Mouse (Mus musculus): ENCODE data around the gene Tfpi2.

Gene Tfpi2

DNA sequence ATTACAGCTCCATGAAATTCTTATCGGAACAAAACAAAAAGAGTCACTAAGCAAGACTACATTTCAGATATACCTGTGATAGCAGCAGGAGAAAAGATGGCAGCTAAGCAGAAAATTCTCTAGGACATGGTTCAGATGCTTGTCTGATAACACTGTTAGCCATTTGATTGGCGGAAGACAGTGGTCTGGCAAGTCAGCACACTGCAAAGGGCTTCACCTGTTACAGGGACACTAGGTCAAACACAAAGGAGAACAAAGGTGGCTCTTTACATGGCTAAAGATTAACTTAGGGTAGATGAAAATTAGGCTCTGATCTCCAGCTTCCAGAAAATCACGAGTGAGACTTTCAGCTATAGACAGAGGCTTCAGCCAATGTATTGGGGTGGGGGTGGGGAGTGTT lies at the start of gene Tfpi2:
TSS of gene Tfpi2 (minus strand) at position 170 of the 400 bp plus-strand sequence.
- DNase-seq (ENCODE audit: low spot score), result no peak

DNA sequence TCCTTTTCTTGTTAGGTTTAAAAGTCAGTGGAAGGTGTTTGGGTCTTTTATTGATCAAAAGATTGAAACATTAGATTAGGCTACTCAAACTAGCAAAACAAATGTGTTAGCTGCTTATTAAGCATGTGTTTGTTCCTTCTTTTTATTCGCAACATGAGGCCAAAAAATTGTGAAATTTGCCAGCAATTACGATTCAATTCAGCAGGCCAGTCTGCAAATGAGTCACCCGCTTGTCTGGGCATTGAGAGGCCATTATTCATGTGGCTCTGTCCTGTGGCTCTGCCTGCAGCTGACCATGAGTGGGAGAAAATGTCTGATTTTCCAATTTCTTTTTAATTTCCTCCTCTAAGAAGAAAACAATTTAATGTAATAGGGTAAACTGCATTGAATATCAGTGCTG lies 42.2 kb upstream of the Tfpi2 start:
- no peak for DNase-seq (ENCODE audit: low spot score)

DNA sequence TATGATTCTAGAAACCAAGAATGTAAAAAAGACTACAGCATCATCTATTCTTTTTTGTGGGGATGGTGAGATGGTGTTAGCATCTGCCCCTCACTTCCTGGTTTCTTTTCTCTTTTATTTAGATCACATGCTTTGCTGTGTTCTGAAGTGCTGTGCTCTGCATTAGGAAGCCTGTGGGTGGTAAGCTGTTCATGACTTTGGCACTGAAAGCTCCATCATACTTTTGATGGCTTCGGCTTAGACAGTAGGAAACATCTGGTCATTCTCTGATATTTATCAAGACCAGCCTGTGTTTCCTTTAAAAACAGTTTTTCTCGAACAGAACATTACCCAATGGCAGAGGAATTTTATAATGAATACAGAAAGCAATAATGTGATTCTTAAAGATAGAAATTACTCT lies 37.6 kb upstream of the Tfpi2 start:
- DNase-seq (ENCODE audit: low spot score), result no peak

DNA sequence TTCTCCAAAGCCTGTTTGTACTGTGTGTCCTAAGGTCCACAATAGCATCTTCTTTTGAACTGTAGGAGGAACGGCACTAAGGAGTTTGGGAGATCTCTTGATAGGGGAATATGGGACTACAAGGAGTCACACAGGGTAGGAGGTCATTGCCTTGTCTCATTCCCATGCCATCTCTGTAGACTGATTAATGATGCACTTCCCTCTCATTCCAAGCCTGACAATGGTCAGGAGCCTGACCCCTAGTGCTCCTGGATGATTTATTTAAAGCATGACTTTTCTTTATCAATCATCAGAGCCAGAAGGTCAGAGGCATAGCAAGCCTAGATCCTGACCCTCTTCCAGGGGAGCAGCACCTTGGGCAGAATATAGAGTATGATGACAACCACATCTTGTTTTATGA lies 33.9 kb upstream of the Tfpi2 start:
- DNase-seq (ENCODE audit: low spot score), result peak; percentile 13

DNA sequence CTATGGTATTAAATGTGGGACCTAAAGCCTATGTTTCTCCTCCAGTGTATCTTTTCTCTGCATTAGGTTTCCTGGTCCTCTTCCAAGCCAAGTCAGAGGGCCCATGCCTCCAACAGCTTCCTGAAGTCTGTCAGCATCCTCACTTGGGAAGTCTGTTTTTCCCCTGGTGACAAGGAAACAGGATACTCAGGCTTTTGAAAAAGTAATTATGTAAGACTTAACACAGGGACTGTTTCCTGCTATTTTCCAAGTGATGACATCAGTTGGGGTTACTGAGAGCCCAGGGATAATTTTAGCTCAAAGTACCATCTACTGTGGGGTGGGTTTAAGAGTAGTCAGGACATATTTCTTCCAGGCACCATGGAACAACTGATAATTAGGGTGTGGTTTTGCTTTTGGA lies 20.8 kb upstream of the Tfpi2 start:
- peak; percentile 15 for DNase-seq (ENCODE audit: low spot score)

DNA sequence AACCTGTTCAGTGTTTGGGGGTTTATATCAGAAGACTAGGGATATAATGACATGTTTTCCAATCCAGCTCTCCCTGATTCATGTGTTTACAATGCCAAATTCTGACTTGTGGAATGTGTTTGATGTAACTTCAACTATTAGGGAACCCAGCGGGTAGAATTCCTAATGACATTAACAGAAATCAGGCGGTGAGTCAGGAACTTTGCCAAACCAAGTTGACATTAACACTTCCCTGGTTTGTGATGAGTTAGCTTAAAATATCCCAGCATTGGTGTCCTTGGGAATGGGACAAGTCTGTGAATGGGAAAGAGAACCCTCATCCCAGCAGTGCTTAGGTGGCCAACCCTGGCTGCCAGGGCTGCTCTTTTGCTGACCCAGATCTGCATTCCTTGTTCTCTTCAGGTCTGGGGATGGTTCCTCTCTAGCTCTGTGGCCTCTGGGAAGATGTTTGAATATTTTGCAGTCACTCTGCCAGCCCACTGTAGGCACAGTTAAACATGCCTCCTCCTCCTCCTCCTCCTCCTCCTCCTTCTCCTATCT lies 19.9 kb upstream of the Tfpi2 start:
- DNase-seq (ENCODE audit: low spot score), result peak; percentile 43

DNA sequence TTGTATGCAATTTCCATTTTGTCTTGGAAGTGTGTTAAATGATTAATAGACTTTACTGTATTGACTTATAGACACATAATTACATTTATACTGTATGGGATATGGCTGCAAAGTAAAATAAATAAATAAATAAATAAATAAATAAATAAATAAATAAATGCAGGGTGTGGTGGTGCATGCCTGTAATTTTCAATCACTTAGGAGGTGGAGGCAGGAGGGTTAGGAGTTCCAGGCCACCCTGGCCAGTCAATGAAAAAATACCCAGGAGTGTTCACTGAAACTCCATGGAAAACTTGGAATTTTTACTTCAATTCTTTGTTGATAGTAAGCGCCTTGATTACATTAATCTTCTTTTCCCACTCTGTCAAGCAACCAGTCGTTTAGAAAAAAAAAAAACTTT lies 16.1 kb upstream of the Tfpi2 start:
- DNase-seq (ENCODE audit: low spot score), result no peak

DNA sequence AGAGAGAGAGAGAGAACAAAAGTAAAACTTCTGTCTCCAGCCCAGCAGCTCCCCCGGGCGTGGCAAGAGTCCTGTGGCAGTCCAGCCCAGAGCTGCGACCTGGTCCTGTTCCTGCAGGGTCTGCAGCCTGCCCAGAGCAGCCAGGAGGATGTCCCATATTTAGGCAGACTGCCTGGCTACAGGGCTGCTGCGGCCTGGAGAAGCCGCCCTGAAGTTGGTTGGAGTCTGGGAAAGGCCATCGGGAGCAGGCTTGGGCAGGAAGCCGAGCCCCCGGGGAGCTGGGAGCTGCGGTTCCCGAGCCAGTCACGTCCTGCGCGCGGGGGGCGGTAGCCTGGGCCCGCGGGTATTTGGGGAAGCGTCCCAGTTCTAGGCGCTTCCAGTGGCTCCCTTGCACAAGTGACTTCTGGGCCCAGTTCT lies 15.2 kb upstream of the Tfpi2 start, which contains the start of gene Gng11:
TSS of gene Gng11 (plus strand) at position 15 of the 417 bp plus-strand sequence.
- peak; percentile 84 for DNase-seq (ENCODE audit: low spot score)

DNA sequence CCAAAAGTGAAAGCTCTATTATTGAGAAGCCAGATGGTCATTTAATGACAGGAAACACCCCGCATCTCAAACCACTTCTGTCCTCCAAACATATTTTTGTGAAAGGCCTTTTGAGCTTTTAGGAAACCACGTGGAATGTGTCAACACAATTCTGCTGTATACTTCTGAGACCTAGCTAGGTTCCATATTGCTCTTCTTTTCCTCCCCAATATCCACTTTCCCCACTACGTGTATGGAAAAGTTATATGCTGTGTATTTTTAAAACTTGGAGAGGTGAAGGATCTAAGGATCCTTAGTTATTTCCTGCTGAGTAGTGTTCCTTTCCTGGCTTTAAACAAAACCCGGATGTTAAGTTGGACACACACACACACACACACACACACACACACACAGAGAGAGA lies 14.7 kb upstream of the Tfpi2 start:
- DNase-seq (ENCODE audit: low spot score), result no peak

DNA sequence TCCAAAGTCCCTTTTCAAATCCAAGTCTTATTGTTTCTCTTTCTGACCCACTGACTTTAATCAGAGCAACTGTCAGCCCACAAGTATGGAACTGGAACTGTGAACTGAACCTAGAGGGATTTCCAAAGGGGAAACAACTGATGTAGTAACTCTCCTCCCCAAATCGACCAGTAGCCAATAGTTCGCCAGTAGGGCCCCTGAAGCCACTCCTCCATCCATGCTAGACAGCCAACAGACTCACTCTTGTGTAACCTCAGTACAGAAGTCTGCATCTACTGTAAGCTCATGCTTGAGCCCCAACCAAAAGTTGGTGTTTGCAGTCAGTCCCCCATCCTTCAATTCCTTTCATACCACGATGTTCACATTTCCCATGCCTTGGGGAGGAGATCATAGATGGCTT lies 12.0 kb upstream of the Tfpi2 start:
- no peak for DNase-seq (ENCODE audit: low spot score)

DNA sequence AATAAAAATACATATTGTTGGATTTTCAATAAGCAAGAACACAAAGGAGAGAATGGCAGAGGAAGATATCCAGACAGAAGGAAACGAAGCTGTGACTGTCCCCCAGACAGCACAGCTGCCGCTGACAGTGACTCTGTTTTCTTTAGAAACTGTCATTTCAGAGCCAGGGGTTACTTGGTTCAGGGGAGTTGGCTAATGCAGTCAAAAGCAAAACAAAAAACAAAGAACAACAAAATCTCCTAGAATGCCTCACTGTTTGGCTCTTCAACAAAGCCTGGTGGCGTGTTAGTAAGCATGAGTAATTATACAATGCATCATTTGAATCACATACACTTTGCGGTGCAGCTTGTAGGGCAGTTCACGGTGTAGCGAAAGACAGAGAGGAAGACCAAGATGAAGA lies 10.6 kb upstream of the Tfpi2 start:
- no peak for DNase-seq (ENCODE audit: low spot score)

DNA sequence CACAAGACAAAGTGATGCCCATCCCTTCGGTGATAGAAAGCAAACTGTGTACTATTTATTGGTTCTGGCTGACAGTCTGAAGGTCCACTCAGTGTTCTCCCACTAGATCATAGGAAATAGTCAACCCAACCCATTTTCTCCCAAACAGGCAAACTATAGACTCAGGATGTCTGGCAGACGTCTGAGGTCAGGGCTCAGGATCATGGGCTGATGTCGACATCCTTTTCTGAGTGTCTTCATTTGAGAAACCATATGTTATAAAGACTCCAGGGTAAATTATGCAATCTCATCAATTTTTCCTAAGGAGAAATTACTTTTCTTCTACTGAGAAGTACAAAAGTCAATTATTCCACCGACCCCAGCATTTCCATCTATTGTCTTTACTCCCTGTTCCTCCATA lies 9.4 kb upstream of the Tfpi2 start:
- no peak for DNase-seq (ENCODE audit: low spot score)

DNA sequence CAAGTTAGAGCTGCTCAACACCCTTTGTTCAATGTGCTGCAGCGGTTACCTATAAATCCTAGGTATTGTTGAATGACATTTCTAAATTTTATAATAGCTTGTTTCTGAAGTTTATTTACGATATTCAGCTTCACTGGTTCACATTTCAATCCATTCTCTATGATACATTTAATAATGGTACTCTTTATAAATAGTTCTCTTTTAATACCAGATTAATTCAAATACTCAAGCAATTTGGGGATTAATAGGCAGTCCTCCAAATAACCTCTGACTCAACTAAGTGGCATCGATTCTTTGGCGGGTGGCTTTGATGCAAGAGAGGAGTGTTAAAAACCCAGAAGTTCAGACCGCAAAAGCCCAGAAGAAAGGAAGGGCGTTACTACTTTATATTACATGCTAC lies 4.8 kb upstream of the Tfpi2 start, which contains the start of gene Gngt1:
TSS of gene Gngt1 (plus strand) at position 301 of the 400 bp plus-strand sequence.
- DNase-seq (ENCODE audit: low spot score), result no peak

DNA sequence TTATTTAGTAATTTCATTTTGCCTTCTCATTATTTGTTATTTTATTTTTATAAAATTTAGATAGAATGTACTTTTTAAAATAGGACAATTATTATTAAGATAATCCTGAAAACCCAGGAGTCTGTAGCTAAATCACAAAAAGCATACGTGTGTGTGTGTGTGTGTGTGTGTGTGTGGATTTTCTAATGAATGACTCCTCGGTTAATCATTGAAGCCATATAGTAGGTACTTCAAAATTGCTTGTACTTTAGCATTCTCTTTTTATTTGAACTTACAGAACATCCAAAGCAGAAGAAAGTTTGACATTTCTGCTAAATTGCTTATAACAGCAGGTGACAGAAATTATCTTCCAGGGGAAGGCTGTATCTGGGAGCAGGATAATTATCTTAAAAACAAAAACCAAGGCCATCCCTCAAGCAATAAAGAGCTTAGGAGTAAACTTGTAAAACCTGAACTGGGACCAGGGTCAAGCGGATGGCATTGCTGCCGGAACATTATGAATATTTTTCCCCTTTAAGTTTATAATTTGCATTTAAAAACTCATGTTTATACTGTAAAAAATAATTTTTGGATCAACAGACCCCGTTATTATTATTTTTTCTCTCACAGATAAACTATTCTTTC lies 5.9 kb downstream of the Tfpi2 start:
- DNase-seq (ENCODE audit: low spot score), result no peak

DNA sequence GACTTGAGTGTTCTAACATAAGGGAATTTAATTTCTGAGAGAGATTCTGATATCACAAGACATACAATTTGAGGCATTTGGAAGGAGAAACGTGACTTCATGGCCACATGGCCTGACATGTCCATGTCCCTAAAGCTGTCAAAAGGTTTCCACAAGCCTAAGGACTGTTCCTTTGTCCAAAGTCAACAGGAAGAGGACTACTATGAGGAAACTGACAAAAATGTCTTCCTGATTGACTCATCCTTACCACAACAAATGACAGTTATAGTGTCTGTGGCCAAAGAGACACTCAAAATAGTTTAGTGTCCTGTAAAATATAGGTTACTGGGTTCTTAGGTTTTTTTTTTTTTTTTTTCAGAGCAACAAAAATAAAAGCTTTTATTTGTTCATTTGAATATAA lies 15.0 kb downstream of the Tfpi2 start:
- DNase-seq (ENCODE audit: low spot score), result no peak

DNA sequence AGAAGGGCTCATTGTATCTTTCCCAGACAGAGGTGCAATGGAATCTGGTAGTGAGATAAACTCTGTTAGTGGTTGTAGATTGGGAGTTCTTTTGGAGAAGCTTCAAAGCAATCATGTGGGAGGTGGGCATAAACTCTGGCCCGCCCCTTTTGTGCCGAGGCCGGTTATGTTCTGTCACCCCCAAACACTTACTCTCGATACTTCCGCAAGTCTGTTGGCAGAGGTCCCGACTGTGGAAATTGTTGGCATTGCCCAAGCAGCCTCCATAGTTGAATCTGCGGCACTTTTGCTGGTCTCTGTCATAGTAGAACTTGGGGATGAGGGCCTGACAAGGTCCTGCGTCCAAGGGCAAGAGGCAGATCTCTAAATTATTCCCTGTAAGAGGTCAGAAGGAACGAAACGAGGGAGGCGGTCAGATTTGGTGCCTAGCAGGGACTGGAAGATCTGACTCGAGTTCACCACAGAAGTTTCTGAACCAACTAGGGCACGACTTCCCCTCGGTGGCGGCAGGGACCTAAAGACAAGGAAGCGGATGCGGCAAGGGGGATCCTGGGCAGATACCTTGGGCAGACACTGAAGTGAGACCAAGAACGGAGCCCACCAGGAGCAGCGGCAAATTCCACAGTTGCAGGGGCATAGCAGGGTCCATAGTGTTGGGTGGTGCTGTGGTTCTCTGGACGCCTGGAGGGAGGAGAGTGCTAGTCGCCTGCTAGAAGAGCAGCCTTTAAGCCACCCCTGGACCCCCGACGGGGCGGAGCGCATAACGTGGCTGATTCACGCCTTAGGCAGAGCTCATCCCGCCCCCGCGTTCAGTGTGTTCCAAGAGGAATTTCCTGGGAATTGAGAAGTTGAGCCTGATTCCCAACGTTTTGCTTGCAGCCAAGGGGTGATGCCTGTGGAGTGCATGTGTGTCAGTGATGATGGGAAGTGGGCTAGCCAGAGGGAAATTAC lies 20.8 kb downstream of the Tfpi2 start:
- DNase-seq (ENCODE audit: low spot score), result peak; percentile 29

DNA sequence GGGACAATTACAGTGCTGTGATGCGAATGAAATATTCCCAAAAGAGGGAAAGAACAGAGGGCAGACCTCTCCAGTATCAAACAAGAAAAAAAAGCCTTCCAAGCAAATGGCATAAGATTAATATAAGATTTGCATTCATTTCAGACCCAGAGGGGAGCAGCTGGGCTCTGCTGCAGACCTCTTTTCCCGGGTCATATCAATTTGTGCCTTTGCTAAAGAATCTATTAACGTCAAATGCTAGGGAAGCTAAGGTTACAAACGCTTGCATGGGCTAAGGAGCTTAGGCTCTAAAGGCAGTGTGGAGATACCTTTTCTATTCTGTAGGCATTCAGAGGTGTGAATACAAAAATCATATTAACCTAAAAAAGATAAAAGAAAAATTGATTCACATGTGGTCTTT lies 33.8 kb downstream of the Tfpi2 start:
- DNase-seq (ENCODE audit: low spot score), result no peak

DNA sequence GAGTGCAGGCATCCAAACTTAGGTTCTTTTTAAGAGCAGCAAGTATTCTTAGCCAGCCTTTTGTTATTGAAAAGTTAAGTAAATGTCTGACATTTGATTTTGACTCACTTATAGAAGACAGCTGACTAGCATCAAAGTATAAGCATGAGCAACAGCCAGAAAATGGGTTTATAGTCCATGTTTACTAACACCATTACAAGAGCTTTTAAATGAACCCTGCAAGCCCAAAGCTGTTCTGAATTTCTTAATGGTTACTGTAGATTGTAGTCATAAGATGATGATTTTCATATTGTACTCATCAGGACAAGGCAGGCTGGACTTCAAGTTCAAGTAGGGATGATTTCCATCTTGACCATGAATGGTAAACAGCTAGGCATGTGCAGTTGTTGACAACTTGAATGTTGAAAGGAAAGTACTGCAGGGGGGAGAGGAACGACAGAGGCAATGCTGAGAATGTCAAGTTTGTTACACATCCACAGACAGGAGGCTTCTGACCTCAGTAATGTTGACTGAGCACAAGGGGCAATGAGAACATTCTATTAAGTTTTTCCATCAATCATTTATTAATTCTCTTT lies 52.5 kb downstream of the Tfpi2 start:
- no peak for DNase-seq (ENCODE audit: low spot score)

DNA sequence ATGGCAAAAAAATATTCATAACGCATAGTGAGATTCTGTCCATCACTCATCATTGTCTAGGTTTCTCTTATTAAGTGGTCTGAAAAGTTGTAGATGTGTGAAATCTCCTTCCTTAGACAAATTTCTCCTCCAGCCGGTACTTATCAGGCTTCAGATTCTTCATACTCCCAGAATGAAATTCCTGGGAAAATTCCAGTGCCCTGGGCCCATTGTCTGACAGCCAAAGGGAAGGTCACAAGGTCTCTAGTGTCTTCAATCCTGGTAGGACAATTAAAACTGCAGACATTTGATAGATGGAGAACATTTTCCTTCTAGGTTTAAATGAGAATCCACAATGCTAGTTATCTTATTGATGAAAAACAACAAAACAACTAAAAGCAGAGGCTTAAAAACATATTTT lies 53.1 kb downstream of the Tfpi2 start:
- peak; percentile 5 for DNase-seq (ENCODE audit: low spot score)

DNA sequence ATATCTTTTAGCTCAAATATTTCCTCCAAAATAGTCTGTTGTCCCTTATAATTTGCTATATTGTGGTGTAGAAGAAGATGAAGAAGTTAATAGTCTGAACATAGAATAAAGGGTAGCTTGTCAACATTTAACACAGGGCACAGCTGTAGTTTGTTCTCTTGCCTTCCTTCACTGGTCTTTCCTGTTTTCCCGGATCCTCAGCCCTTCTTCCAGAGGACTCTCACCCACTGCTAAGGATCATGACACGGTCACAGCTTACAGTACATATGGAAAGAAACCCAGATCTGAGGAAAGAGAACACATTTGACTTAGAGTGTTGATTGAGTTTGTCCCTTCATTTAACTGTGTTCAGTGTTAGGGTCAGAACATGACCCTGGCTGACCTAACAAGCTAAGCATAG lies 53.7 kb downstream of the Tfpi2 start:
- DNase-seq (ENCODE audit: low spot score), result no peak

DNA sequence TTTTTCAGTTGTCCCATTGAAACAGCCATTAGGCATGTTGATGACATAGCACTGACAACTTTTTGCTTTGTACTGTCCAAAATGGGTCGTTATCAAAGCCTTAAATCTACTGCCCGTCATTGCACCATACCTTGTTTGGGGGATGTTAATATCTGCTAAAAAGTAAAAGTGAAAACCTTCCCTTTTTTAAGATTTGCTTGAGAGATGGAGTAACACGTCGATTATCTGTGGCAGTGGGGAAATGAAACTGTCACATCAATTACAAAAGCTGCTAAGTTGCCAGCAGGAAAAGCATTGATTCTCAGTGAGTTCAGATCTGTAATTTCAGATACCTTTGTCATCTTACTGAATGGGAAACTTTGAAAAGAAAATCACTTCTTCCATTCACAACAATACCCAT lies 62.6 kb downstream of the Tfpi2 start:
- DNase-seq (ENCODE audit: low spot score), result no peak

DNA sequence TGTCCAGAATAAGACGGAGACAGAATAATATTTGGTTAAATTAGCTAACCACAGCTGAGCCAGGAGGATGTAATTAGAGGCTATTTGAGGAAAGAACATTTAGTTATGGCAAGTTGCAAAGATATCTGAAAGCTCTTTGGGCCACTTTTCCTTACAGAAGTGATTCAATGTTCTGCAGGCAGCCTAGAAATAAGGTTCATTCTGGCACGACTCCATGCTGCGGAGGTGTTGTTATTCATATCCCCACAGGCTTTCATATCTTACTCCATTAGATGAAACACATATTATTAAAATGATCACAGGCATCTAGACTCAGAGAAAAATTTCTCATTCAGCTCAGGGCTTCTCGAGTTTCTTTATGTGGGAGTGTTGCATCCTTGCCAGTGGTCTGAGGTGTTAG lies 65.8 kb downstream of the Tfpi2 start:
- no peak for DNase-seq (ENCODE audit: low spot score)

DNA sequence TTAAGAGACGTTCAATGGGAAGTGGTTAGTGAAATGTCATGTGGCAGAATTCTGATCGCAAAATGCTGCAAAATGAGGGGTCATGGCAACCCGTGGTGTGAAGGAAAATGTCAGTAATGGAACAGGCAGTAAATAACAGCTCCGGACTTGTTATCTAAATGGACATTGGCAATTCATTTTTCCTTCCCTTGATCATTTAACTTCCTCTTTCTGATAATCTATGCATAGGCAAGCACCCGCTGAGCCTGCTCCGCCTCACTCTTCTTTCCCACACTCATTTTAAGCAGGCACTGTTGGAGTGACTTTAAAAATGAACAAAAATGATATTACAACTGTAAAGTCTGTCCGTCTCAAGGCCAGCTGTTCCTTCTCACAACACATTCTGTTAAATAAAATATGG lies 72.7 kb downstream of the Tfpi2 start:
- DNase-seq (ENCODE audit: low spot score), result no peak

Data from lung, postnatal 25 days (tissue).